Mouse (Mus musculus) heart, embryonic 12.5 days (tissue): Measurements from ENCODE around the gene Pitpnm3. TPM values are rescaled to one million over a fixed set of nuclear protein-coding genes. Genes with fewer than 3 reads are reported as not detected.

Experiments
- ATAC-seq: fragments of 200-750 bp; cut with Nextera tagmentation; 2 replicates; pipeline ENCODE4 v1.8.0; 2017; ENCODE audit warnings: moderate TSS enrichment, moderate library complexity; ENCODE audit not compliant: insufficient number of reproducible peaks, low FRiP score
- H3K27ac ChIP-seq: fragments of 300-500 bp; sonication (generic); 2 replicates; pipeline ENCODE4 v1.5.1; 2016; ENCODE audit warnings: mild to moderate bottlenecking, moderate library complexity; ENCODE audit not compliant: poor library complexity, severe bottlenecking
- H3K27me3 ChIP-seq: fragments of 300-500 bp; sonication (generic); replicated peaks from 2 replicates; pipeline ENCODE4 v1.6.1; 2016; ENCODE audit warnings: mild to moderate bottlenecking, moderate library complexity
- H3K36me3 ChIP-seq: fragments of 300-500 bp; sonication (generic); 2 replicates; pipeline ENCODE4 v1.6.1; 2016; ENCODE audit warnings: mild to moderate bottlenecking, moderate library complexity
- H3K4me1 ChIP-seq: fragments of 300-500 bp; sonication (generic); replicated peaks from 2 replicates; pipeline ENCODE4 v1.6.1; 2016; ENCODE audit warnings: mild to moderate bottlenecking
- H3K4me2 ChIP-seq: fragments of 300-500 bp; sonication (generic); 2 replicates; pipeline ENCODE4 v1.6.1; 2016; ENCODE audit warnings: mild to moderate bottlenecking, moderate library complexity
- H3K4me3 ChIP-seq: fragments of 300-500 bp; sonication (generic); 2 replicates; pipeline ENCODE4 v1.5.1; 2016; ENCODE audit warnings: mild to moderate bottlenecking
- H3K9ac ChIP-seq: fragments of 300-500 bp; sonication (generic); 2 replicates; pipeline ENCODE4 v1.6.1; 2016; ENCODE audit warnings: mild to moderate bottlenecking, moderate library complexity
- H3K9me3 ChIP-seq: fragments of 300-500 bp; sonication (generic); replicated peaks from 2 replicates; pipeline ENCODE4 v1.6.1; 2016; ENCODE audit warnings: mild to moderate bottlenecking, moderate library complexity
- WGBS: fragments of 180-500 bp; shearing (Covaris S2); methylation state at CpG from one replicate; pipeline ENCODE4 v1.1.7; 2016; 5-methylcytosine and 5-hydroxymethylcytosine counted together
- polyA plus RNA-seq: library from polyadenylated mRNA; unstranded; fragments of >200 nt; fragmentation: Nextera tagmentation; extraction: Ambion mirVana; gene quantifications from 2 replicates; pipeline ENCODE4 v1.2.1, GENCODE M21; 2016

The Pitpnm3 gene
- polyA plus RNA-seq, 1 experiment from 2014 or later: 0.13 TPM

DNA sequence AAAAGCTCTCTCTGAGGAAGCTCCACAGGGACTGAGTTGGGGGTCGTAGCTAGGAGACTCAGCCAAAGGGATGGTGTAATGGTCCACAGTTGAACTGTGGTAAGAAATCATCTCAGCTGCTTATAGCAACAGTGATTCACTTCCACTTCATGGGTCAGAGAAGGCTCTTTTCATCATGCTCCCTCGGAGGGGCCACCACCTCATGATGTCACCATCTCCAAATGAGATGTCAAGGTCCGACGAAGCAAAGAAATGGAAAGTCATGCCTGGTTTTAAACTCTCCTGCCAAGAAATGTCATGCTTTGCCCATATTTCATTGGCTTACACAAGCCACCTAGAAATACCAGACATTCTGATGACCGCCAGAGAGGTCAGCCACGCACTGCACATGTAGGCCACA is 15.2 kb downstream of the Pitpnm3 start:
- H3K27ac ChIP-seq: no peak overlapping the region
- no peak overlapping the region for H3K4me3 ChIP-seq
- 85% methylated on average over 6 of the region's 6 CpGs for WGBS
- no peaks in the 10 kb centered on the region for H3K4me1 ChIP-seq
- no peak overlapping the region for H3K9ac ChIP-seq
- H3K4me2 ChIP-seq: no peak overlapping the region
- H3K9me3 ChIP-seq: no peaks in the 10 kb centered on the region
- H3K27me3 ChIP-seq: no peaks in the 10 kb centered on the region
- no peak for ATAC-seq
- no peaks in the 10 kb centered on the region for H3K36me3 ChIP-seq

DNA sequence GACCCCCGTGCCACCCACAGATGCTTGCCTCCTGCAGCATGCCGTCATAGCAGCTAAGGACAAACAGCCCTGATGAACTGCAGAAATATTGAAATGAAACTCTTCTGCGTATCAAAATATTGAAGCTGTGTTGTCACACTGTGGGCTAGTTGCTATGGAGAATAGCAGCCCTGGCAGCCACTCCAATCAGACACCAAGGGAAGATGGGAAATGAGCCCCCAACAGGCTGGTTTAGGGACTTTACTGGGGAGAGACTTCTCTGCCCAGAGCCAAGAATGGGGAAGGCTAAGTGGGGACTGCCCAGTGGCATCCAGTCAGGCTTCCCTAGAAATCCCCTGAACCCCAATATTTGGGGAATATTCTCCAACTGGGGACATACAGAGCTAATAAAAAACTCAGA is 16.9 kb downstream of the Pitpnm3 start:
- Histone ChIP-seq H3K9ac (no peak overlapping the region), H3K36me3 (no peaks in the 10 kb centered on the region), H3K9me3 (no peaks in the 10 kb centered on the region), H3K27ac (no peak overlapping the region), H3K4me3 (no peak overlapping the region), H3K4me1 (no peaks in the 10 kb centered on the region), H3K27me3 (no peaks in the 10 kb centered on the region), H3K4me2 (no peak overlapping the region)
- WGBS: 71% methylated on average over 3 of the region's 3 CpGs
- ATAC-seq: no peak

DNA sequence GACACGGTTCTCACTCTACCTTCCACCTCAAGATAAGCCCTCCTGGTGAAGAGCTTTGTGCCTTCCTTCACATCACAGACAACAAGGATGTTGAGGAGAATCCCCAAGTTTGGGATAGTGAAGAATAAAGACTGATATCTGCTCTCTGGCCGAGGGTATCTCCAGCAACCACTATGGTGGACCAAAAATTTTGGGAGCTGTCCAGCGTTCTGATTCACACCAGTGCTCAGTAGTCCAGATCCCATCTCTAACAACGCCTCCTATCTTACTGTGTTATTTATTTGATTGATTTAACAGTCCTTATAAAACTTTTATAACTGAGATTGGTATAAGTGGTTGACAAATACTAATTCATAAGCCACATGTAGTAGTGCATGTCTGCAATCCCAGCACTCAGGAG is 22.3 kb downstream of the Pitpnm3 start:
- no peaks in the 10 kb centered on the region for H3K27me3 ChIP-seq
- no peaks in the 10 kb centered on the region for H3K9me3 ChIP-seq
- H3K27ac ChIP-seq: no peak overlapping the region
- no peak overlapping the region for H3K4me2 ChIP-seq
- no peaks in the 10 kb centered on the region for H3K36me3 ChIP-seq
- H3K4me1 ChIP-seq: no peaks in the 10 kb centered on the region
- 49% methylated on average over 4 of the region's 4 CpGs for WGBS
- H3K4me3 ChIP-seq: no peak overlapping the region
- ATAC-seq: no peak
- no peak overlapping the region for H3K9ac ChIP-seq

DNA sequence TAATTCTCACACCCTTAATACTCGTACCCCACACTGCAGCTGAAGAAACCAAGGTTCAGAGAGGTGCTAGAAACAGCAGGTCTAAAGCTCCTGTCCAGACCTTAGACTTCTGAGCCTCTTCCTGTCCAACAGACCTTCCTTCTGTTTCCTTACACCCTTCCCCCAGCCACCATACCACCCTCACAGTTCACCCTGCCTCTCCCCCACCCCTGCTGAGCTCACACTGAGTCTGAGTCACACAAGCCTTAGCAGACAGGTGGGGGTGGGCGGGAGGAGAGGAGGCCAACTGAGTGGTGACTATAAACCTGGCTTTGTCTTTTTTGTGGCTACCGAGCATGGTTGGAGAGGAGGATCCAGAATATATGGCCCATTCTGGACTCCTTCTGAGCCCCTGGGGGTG is 24.9 kb downstream of the Pitpnm3 start:
- peaks cover 3% of the 10 kb centered on the region; the same call in 1 of the 2 replicates for H3K9me3 ChIP-seq
- no peak overlapping the region for H3K4me2 ChIP-seq
- H3K36me3 ChIP-seq: no peaks in the 10 kb centered on the region
- H3K4me1 ChIP-seq: no peaks in the 10 kb centered on the region
- no peak overlapping the region for H3K27ac ChIP-seq
- WGBS: 37% methylated on average over 3 of the region's 3 CpGs
- ATAC-seq: no peak
- no peaks in the 10 kb centered on the region for H3K27me3 ChIP-seq
- no peak overlapping the region for H3K9ac ChIP-seq
- no peak overlapping the region for H3K4me3 ChIP-seq

DNA sequence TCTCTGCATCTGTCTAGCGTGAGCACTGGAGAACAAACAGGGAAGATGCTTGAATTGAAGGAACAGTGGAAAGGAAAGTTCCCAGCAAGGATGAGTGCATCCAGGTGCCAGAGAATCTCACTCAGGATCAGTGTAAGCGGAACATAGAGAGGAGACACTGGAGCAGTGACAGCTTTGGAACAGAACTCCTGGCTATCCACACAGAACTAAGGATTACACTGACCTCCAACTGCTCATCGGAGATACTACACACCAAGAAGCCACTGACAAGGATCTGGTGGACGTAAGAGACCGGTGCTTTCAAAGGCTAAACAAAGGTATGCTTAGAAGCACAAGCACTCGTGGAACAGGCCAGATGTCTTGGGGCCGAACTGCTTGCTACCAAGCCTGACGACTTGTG is 31.4 kb downstream of the Pitpnm3 start:
- Histone ChIP-seq H3K4me2 (no peak overlapping the region), H3K27me3 (no peaks in the 10 kb centered on the region), H3K4me3 (no peak overlapping the region), H3K9me3 (peaks cover 3% of the 10 kb centered on the region; the same call in 1 of the 2 replicates), H3K36me3 (no peaks in the 10 kb centered on the region), H3K4me1 (no peaks in the 10 kb centered on the region), H3K9ac (no peak overlapping the region), H3K27ac (no peak overlapping the region)
- 73% methylated on average over 8 of the region's 8 CpGs for WGBS
- ATAC-seq: no peak

DNA sequence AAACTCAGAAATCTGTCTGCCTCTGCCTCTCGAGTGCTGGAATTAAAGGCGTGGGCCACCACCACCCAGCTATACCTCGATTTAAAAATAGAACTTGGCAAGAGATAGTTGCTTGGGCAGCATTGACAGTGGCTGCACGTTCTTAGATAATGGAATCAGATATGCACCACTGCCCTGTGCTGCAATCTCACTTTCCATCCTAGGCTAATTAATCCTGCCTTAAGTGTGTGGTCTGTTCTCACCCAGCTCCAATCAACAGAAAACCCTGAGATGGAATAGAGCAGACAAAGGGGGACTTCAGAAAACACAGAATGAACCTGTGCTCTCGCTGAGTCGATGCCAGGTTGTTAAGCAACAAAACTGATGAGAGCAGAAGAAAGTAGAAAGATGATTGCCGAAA is 32.0 kb downstream of the Pitpnm3 start:
- no peak overlapping the region for H3K9ac ChIP-seq
- ATAC-seq: no peak
- peaks cover 3% of the 10 kb centered on the region; the same call in 1 of the 2 replicates for H3K9me3 ChIP-seq
- no peaks in the 10 kb centered on the region for H3K36me3 ChIP-seq
- no peak overlapping the region for H3K4me2 ChIP-seq
- no peak overlapping the region for H3K27ac ChIP-seq
- no peaks in the 10 kb centered on the region for H3K4me1 ChIP-seq
- no peaks in the 10 kb centered on the region for H3K27me3 ChIP-seq
- 49% methylated on average over 7 of the region's 7 CpGs for WGBS
- H3K4me3 ChIP-seq: no peak overlapping the region

DNA sequence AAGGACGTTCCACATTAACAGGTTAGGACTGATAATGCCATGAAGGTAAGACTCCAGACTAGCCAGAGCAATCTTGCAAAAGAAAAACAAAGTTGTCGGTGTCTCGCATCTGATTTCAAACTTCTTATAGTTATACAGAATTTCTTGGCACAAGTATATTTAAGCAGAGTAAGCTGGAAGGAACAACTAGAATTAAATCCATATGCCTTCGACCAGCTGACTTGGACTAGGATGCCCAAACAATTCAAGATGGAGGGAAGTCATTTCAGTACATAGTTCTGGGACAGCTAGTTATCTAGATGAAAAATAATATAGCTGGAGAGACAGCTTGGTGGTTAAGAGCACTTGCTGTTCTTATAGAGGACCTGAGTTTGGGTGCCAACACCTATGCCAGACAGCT is 34.6 kb downstream of the Pitpnm3 start:
- ATAC-seq: no peak

DNA sequence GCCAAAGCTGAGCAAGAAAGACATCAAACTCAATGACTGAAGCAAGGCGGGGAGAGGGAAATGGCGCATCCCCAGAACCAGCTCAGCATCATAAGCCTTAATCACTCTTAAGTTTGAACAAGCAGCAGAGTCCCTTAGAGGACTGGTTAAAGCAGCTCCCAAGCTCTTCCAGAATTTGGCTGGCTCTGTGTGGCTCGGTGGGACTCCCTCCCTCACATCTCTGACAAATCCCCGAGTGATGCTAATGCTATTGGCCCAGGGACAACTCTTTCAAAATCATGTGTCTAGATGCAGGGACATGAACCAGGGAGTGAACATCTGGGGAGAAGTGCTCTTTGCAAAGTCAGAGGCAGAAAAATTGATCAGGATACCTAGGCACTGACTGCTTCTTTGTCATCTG is 36.4 kb downstream of the Pitpnm3 start:
- ATAC-seq: no peak
- Histone ChIP-seq H3K27me3 (no peaks in the 10 kb centered on the region), H3K36me3 (no peaks in the 10 kb centered on the region), H3K4me2 (no peak overlapping the region), H3K9ac (no peak overlapping the region), H3K9me3 (no peaks in the 10 kb centered on the region), H3K27ac (no peak overlapping the region), H3K4me3 (no peak overlapping the region), H3K4me1 (peaks cover 13% of the 10 kb centered on the region)
- WGBS: 78% methylated on average over 4 of the region's 4 CpGs

More for the DNA sequence above, 34.6 kb downstream of the Pitpnm3 start:
- Histone ChIP-seq H3K4me2 (no peak overlapping the region), H3K36me3 (no peaks in the 10 kb centered on the region), H3K4me1 (no peaks in the 10 kb centered on the region), H3K27ac (no peak overlapping the region), H3K9me3 (no peaks in the 10 kb centered on the region), H3K27me3 (no peaks in the 10 kb centered on the region), H3K4me3 (no peak overlapping the region), H3K9ac (no peak overlapping the region)
- WGBS: 85% methylated on average over 4 of the region's 4 CpGs

DNA sequence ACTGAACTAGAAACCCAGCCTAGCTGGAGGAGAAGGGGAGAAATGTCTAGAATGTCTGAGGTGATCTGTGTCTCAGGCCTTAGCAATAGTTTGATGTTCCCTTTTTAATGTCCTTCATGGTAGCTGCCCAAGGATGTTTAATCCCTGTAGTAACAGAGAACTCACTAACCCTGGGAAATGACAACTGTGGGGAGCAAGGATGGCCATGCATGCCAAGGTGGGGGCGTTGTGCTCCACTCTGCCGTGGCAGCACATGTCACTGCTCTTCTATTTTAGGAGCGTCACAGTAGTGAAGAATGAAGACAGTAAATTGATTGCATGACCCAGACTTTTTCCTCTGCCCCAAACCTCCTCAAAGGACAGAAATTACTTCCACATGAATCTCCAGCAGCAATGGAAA is 37.6 kb downstream of the Pitpnm3 start:
- H3K9ac ChIP-seq: no peak overlapping the region
- no peak overlapping the region for H3K4me2 ChIP-seq
- H3K27ac ChIP-seq: no peak overlapping the region
- ATAC-seq: no peak
- peaks cover 5% of the 10 kb centered on the region; the same call in 1 of the 2 replicates for H3K27me3 ChIP-seq
- H3K4me3 ChIP-seq: no peak overlapping the region
- H3K4me1 ChIP-seq: peaks cover 24% of the 10 kb centered on the region
- H3K36me3 ChIP-seq: no peaks in the 10 kb centered on the region
- no peaks in the 10 kb centered on the region for H3K9me3 ChIP-seq
- 53% methylated on average over 3 of the region's 3 CpGs for WGBS

DNA sequence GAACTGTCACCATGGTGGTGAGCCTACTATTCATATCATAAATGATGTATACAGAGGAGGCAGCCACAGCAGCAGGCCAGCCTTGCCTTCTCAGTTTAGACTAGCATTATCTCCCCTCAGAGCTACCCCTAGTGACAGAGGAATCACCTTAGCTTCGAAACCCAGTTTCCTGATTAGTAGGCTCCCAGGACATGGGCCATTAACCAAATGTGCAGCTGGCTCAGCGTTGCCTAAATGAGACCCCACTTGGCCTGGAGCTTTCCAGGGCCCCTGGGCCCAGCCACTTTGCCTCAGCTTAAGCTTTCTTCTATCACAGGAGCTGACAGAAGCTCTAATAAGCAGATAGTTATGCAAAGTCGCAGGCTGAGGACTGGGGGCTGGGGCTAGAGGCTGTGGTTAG is 39.6 kb downstream of the Pitpnm3 start:
- Histone ChIP-seq H3K4me3 (no peak overlapping the region), H3K4me2 (no peak overlapping the region), H3K9ac (no peak overlapping the region), H3K36me3 (no peaks in the 10 kb centered on the region), H3K9me3 (no peaks in the 10 kb centered on the region), H3K4me1 (peaks cover 32% of the 10 kb centered on the region), H3K27me3 (peaks cover 5% of the 10 kb centered on the region; the same call in 1 of the 2 replicates), H3K27ac (no peak overlapping the region)
- WGBS: 34% methylated on average over 3 of the region's 3 CpGs
- no peak for ATAC-seq

DNA sequence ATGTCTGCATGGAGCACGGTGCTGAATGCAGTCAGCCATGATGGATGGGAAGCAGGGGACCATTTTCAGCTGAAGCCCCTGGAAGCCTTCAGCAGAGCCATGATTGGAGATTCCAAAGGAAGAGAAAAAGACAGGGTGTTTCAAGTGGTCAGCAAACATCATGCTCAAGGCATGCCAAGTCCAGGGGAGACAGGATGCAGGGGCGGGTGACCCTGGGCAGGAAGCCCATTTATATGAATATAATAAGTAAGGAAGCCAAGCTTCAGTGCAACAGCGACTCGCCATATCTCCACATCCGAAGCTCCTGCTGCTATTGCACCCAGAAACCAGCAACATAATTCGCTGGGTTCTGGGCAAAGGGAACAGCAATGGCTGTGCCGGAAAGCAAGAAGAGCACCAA is 41.1 kb downstream of the Pitpnm3 start:
- no peak overlapping the region for H3K9ac ChIP-seq
- no peak for ATAC-seq
- H3K27me3 ChIP-seq: peaks cover 5% of the 10 kb centered on the region; the same call in 1 of the 2 replicates
- H3K9me3 ChIP-seq: no peaks in the 10 kb centered on the region
- H3K36me3 ChIP-seq: no peaks in the 10 kb centered on the region
- no peak overlapping the region for H3K27ac ChIP-seq
- WGBS: 74% methylated on average over 7 of the region's 7 CpGs
- H3K4me3 ChIP-seq: no peak overlapping the region
- H3K4me2 ChIP-seq: no peak overlapping the region
- peaks cover 32% of the 10 kb centered on the region for H3K4me1 ChIP-seq

DNA sequence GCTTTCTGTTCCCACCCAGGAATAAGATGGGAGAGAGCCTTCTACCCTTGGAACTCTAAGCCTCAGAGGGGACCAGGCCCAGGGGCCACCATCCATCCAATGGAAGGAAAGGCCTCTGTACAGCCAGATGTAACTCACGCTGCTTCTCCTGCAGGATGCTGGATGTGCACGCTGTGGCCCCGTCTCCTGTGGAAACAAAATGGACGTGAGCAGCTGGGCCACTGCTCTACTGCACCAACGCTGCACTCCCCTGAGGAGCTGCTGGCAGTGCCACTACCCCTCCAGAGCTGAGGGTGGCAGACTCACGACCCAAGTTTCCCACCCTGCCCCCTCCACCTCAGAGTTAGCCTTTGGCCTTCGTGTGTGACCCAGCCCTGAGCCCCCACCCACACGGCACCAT is 43.2 kb downstream of the Pitpnm3 start:
- no peak for ATAC-seq
- no peak overlapping the region for H3K4me2 ChIP-seq
- H3K4me1 ChIP-seq: peaks cover 44% of the 10 kb centered on the region
- no peak overlapping the region for H3K27ac ChIP-seq
- no peaks in the 10 kb centered on the region for H3K9me3 ChIP-seq
- no peaks in the 10 kb centered on the region for H3K36me3 ChIP-seq
- H3K4me3 ChIP-seq: no peak overlapping the region
- H3K27me3 ChIP-seq: peaks cover 5% of the 10 kb centered on the region; the same call in 1 of the 2 replicates
- 56% methylated on average over 8 of the region's 8 CpGs for WGBS
- no peak overlapping the region for H3K9ac ChIP-seq
